Mouse (Mus musculus): ENCODE results near the gene Icos. TPM values are rescaled to one million over a fixed set of nuclear protein-coding genes. Genes with fewer than 3 reads are reported as not detected.

The Icos gene
- polyA plus RNA-seq, 1 experiment from 2014 or later, result 0.05 TPM

- Histone ChIP-seq H3K9ac (ENCODE audit: low read depth, low read length) (no peak overlapping the region), H3K4me2 (ENCODE audit: low read length) (no peak overlapping the region), H3K4me3 (ENCODE audit: low read depth, low read length) (no peak overlapping the region), H3K9me3 (replicated peaks; ENCODE audit: control insufficient read depth, low read length, poor library complexity, severe bottlenecking) (no peaks in the 10 kb centered on the region), H3K4me1 (ENCODE audit: control insufficient read depth, insufficient read depth, low read length) (no peaks in the 10 kb centered on the region), H3K27ac (ENCODE audit: low read length) (no peak overlapping the region), H3K27me3 (ENCODE audit: control insufficient read depth, insufficient read depth, low read depth, low read length) (no peaks in the 10 kb centered on the region), H3K36me3 (ENCODE audit: control insufficient read depth, insufficient read depth, low read length) (no peaks in the 10 kb centered on the region)
- no peak for ATAC-seq
- 94% methylated on average over 4 of the region's 4 CpGs for WGBS
Measured at GRCm38 (mm10) chr1:61039310-61039709, 61.6 kb downstream of the Icos start.

- H3K4me1 ChIP-seq (ENCODE audit: control insufficient read depth, insufficient read depth, low read length), result no peaks in the 10 kb centered on the region
- H3K9me3 ChIP-seq (replicated peaks; ENCODE audit: control insufficient read depth, low read length, poor library complexity, severe bottlenecking), result no peaks in the 10 kb centered on the region
- no peak overlapping the region for H3K4me2 ChIP-seq (ENCODE audit: low read length)
- ATAC-seq, result no peak
- WGBS, result 83% methylated on average over 4 of the region's 4 CpGs
- no peak overlapping the region for H3K9ac ChIP-seq (ENCODE audit: low read depth, low read length)
- H3K36me3 ChIP-seq (ENCODE audit: control insufficient read depth, insufficient read depth, low read length), result no peaks in the 10 kb centered on the region
- H3K4me3 ChIP-seq (ENCODE audit: low read depth, low read length), result no peak overlapping the region
- H3K27me3 ChIP-seq (ENCODE audit: control insufficient read depth, insufficient read depth, low read depth, low read length), result no peaks in the 10 kb centered on the region
- no peak overlapping the region for H3K27ac ChIP-seq (ENCODE audit: low read length)
Measured at GRCm38 (mm10) chr1:61040401-61040800, 62.7 kb downstream of the Icos start.

GRCm38 (mm10) chr1:61042842-61043241 lies 65.1 kb downstream of the Icos start:
- H3K4me3 ChIP-seq (ENCODE audit: low read depth, low read length), result no peak overlapping the region
- no peak for ATAC-seq

GRCm38 (mm10) chr1:61046055-61046705 lies 68.5 kb downstream of the Icos start:
- Histone ChIP-seq H3K9ac (ENCODE audit: low read depth, low read length) (no peak overlapping the region), H3K4me3 (ENCODE audit: low read depth, low read length) (no peak overlapping the region), H3K27ac (ENCODE audit: low read length) (no peak overlapping the region), H3K4me2 (ENCODE audit: low read length) (no peak overlapping the region), H3K4me1 (ENCODE audit: control insufficient read depth, insufficient read depth, low read length) (no peaks in the 10 kb centered on the region), H3K36me3 (ENCODE audit: control insufficient read depth, insufficient read depth, low read length) (no peaks in the 10 kb centered on the region), H3K9me3 (replicated peaks; ENCODE audit: control insufficient read depth, low read length, poor library complexity, severe bottlenecking) (no peaks in the 10 kb centered on the region), H3K27me3 (ENCODE audit: control insufficient read depth, insufficient read depth, low read depth, low read length) (no peaks in the 10 kb centered on the region)
- no peak for ATAC-seq
- WGBS, result 93% methylated on average over 3 of the region's 3 CpGs

More at GRCm38 (mm10) chr1:61042842-61043241, 65.1 kb downstream of the Icos start:
- H3K36me3 ChIP-seq (ENCODE audit: control insufficient read depth, insufficient read depth, low read length), result no peaks in the 10 kb centered on the region
- H3K4me2 ChIP-seq (ENCODE audit: low read length), result no peak overlapping the region
- H3K27ac ChIP-seq (ENCODE audit: low read length), result no peak overlapping the region
- H3K9ac ChIP-seq (ENCODE audit: low read depth, low read length), result no peak overlapping the region
- no peaks in the 10 kb centered on the region for H3K4me1 ChIP-seq (ENCODE audit: control insufficient read depth, insufficient read depth, low read length)
- H3K9me3 ChIP-seq (replicated peaks; ENCODE audit: control insufficient read depth, low read length, poor library complexity, severe bottlenecking), result no peaks in the 10 kb centered on the region
- 88% methylated on average over 2 of the region's 2 CpGs for WGBS
- no peaks in the 10 kb centered on the region for H3K27me3 ChIP-seq (ENCODE audit: control insufficient read depth, insufficient read depth, low read depth, low read length)

- H3K4me1 ChIP-seq (ENCODE audit: control insufficient read depth, insufficient read depth, low read length), result no peaks in the 10 kb centered on the region
- ATAC-seq, result no peak
- no peak overlapping the region for H3K4me2 ChIP-seq (ENCODE audit: low read length)
- no peak overlapping the region for H3K4me3 ChIP-seq (ENCODE audit: low read depth, low read length)
- H3K36me3 ChIP-seq (ENCODE audit: control insufficient read depth, insufficient read depth, low read length), result no peaks in the 10 kb centered on the region
- no peaks in the 10 kb centered on the region for H3K9me3 ChIP-seq (replicated peaks; ENCODE audit: control insufficient read depth, low read length, poor library complexity, severe bottlenecking)
- H3K27me3 ChIP-seq (ENCODE audit: control insufficient read depth, insufficient read depth, low read depth, low read length), result no peaks in the 10 kb centered on the region
- H3K9ac ChIP-seq (ENCODE audit: low read depth, low read length), result no peak overlapping the region
- whole genome bisulfite sequencing, result 89% methylated on average over 3 of the region's 3 CpGs
- no peak overlapping the region for H3K27ac ChIP-seq (ENCODE audit: low read length)
Measured at GRCm38 (mm10) chr1:61047336-61047735, 69.6 kb downstream of the Icos start.

Other genes starting within 250 kb of the Icos start
- not detected in 2 replicates for gene Ctla4, start 90.9 kb upstream of the Icos start, polyA plus RNA-seq (2015; fragmentation: Nextera tagmentation; extraction: Ambion mirVana)